Mouse (Mus musculus): Measurements from ENCODE around the gene Snx32.
A peak's percentile ranks its signal among the peaks of the same experiment; 100 is the strongest.

Snx32 gene

GRCm38 (mm10) chr19:5510031-5511026 is at the start of gene Snx32:
TSS of gene Snx32 (minus strand) at chr19:5510538.
- DNase-seq (ENCODE audit: low read depth), result peak; percentile 97

- DNase-seq (ENCODE audit: low read depth), result peak; percentile 49
Observed at GRCm38 (mm10) chr19:5559631-5560456, 49.5 kb upstream of the Snx32 start.

- no peak for DNase-seq (ENCODE audit: low read depth)
Observed at GRCm38 (mm10) chr19:5559229-5559628, 48.9 kb upstream of the Snx32 start.

DNA sequence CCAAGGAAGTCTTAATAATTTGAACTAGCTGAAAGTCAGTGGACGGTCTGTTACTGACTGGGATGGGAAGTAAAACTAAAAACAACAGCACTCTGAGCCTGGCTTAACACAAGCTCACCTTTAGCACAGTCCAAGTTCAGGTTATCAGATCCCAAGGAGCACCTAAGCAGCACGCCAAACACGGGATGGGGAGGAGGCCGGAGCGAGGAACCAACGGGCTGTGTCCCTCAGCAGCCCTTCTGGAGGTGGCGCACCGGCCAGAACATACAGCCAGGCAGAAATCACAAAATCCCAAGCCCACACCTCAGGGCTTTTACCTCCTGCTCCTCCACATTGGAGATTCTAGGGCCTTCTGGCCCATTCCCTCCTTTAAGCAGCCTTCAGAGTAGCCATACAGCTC is 48.4 kb upstream of the Snx32 start:
- DNase-seq (ENCODE audit: low read depth), result no peak

DNA sequence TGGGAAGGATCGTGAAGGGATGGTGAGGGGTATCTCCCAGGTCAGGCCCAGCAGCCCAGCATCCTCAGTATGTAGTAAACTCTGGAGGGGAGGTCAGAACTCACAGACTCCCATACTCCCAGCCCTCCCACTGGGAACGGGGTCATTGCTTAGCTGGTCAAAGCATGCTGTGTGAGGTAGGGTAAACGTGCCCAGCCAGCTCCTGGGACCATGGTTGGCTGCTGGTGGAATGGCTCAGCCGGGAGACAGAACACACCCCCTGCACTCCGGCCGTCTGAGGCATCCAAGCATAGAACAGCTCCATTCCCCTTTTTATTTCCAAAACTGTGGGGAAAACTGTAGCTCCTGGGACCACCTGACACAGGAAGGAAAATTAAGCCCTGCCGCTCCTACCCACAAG is 47.8 kb upstream of the Snx32 start:
- DNase-seq (ENCODE audit: low read depth), result no peak

- DNase-seq (ENCODE audit: low read depth), result no peak
Observed at GRCm38 (mm10) chr19:5554212-5554611, 43.9 kb upstream of the Snx32 start.

- DNase-seq (ENCODE audit: low read depth), result no peak
Observed at GRCm38 (mm10) chr19:5553802-5554201, 43.5 kb upstream of the Snx32 start.

DNA sequence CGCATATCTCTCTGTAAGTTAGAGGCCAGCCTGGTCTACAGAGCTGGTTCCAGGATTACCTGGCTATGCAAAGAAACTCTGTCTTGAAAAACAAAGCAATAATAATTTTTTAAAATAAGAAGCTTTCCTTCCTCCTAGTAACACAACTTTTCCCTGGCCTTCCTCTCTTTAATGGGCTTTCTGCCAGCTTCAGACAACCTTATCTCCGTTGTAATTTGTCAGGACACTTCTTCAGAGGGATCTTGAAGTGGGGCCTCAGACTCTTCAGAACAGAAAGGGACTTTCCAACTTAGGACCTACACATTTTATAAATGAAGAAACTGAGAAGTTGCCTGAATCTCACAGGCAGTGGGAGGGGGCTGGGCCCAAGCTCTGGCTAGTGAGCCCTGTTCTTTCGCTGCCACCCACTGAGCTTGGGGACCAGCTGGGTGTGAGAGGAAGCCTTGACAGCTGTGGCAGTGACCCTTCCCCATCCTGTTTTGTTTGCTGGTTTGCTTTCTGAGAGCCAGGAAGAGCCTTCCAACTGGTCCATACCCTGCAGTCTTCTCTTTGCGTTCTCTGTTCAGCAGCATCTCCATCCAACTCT is 37.2 kb upstream of the Snx32 start:
- DNase-seq (ENCODE audit: low read depth), result no peak

DNA sequence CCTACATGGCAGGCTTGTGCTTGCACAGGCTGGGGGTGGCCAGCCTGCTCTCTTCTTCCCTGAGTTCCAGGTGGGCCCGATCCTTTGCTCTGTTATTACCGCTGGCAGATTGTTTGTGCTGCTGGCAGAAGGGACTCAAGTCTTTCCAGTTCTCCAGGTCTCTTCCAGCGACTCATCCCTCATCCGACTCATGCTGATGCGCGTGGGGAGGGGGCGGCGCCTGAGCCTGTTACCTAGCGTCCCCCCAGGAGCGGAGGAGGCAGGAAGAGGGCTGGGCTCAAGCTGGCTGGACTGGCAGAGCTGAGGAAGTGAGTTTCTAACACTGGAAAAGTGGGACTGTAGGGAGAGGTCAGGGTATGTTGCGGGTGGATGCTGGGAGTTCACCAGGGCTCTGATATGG is 33.7 kb upstream of the Snx32 start:
- no peak for DNase-seq (ENCODE audit: low read depth)

GRCm38 (mm10) chr19:5543362-5543761 is 33.0 kb upstream of the Snx32 start:
- DNase-seq (ENCODE audit: low read depth), result no peak

GRCm38 (mm10) chr19:5538786-5539185 is 28.4 kb upstream of the Snx32 start:
- no peak for DNase-seq (ENCODE audit: low read depth)

DNA sequence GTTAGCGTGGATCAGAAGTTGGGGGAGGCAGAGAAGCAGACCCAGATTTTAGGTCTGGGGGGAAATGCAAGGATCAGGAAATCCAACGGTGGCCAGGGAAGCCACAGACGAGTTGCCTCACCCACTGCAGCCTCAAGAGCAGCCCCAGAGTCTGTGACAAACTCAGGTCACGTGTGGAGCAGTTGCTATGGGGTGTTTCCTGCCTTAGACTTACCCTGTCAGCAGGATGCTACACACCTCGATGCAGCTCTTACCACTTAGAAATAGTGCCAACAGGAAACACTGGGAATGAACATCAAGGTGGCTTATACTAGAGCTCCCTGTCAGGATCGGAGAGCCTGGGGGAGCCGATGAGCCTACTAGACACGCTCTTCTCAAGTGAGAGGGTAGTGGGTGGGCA is 22.2 kb upstream of the Snx32 start:
- peak; percentile 82 for DNase-seq (ENCODE audit: low read depth)

- no peak for DNase-seq (ENCODE audit: low read depth)
Observed at GRCm38 (mm10) chr19:5530138-5530524, 19.8 kb upstream of the Snx32 start.

- DNase-seq (ENCODE audit: low read depth), result peak; percentile 96
Observed at GRCm38 (mm10) chr19:5529325-5530137, 19.2 kb upstream of the Snx32 start.

- no peak for DNase-seq (ENCODE audit: low read depth)
Observed at GRCm38 (mm10) chr19:5525204-5525603, 14.9 kb upstream of the Snx32 start.

DNA sequence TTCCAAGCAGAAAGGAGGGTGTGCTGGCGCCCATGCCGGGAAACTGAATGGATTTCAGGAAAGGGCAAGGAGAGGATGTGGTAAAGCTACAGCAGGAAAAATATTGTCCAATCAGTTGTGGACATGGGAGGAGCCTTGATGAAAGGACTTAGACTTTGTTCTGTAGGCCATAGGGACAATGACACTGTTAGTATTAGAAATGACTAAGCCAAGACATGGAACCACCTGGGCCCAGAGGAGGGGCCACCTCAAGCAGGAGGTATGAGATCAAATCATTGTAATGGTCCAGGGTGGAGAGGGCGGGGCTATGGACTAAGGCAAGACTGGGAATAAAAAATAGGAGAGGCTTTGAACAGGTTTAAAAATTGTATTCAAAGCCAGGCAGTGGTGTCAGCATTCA is 8.4 kb upstream of the Snx32 start:
- no peak for DNase-seq (ENCODE audit: low read depth)

DNA sequence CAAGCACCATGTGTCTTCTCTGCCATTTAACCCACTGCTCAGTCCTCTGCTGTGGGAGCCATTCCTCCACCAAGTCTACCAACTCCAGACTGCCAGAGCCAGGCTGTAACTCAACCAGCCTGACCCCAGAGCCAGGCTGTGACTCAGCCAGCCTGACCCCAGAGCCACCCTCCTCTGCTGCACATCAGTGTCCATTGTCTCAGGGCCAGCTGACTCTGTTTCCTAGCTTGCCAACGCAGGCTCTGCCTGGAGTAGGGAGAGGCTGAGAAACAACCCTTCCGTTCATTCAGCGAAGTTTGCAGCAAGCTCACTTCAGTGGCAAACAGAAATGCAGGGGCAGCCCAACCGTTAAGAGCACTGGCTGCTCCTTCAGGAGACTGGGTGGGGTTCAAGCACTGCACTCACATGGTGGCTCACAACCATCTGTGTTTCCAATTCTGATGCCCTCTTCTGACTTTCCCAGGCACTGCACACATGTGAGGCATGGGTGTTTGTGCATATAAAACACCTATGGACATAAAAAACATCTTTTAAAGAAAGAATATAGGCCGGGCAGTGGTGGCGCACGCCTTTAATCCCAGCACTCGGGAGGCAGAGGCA is 6.7 kb upstream of the Snx32 start:
- no peak for DNase-seq (ENCODE audit: low read depth)

GRCm38 (mm10) chr19:5515840-5516777 is 5.8 kb upstream of the Snx32 start:
- peak; percentile 54 for DNase-seq (ENCODE audit: low read depth)

GRCm38 (mm10) chr19:5513005-5513349 is 2.6 kb upstream of the Snx32 start:
- no peak for DNase-seq (ENCODE audit: low read depth)
